Mouse (Mus musculus): ENCODE data around the gene Spindoc. TPM values are rescaled to one million over a fixed set of nuclear protein-coding genes. Genes with fewer than 3 reads are reported as not detected.

Spindoc gene
- polyA plus RNA-seq, 1 experiment from 2014 or later, result 46.1 TPM

- Histone ChIP-seq H3K4me2 (replicated peaks) (peak within 1 kb of the TSS; percentile 92), H3K4me1 (peaks cover 30% of the 10 kb centered on the region), H3K27me3 (no peaks in the 10 kb centered on the region), H3K9ac (peak within 1 kb of the TSS; percentile 95), H3K9me3 (no peaks in the 10 kb centered on the region), H3K36me3 (0 out of 2 replicates have a peak, but pooled peaks cover 3% of the 10 kb centered on the region), H3K27ac (peak within 1 kb of the TSS; percentile 89), H3K4me3 (peak within 1 kb of the TSS; percentile 91)
- WGBS, result 2% methylated on average over 57 of the region's 63 CpGs
- ATAC-seq (ENCODE audit: insufficient number of reproducible peaks, insufficient read depth, low FRiP score, low TSS enrichment), result peak; percentile 91
These were observed 41.0 kb downstream of the Spindoc start, which contains the start of gene Mark2 for GRCm38 (mm10) chr19:7341512-7342397. Gene Mark2, minus strand, starts transcription at chr19:7341860.

GRCm38 (mm10) chr19:7340780-7341475 lies 41.9 kb downstream of the Spindoc start:
- Histone ChIP-seq H3K4me3 (peak overlapping the region; percentile 91), H3K4me1 (peaks cover 33% of the 10 kb centered on the region), H3K36me3 (0 out of 2 replicates have a peak, but pooled peaks cover 3% of the 10 kb centered on the region), H3K9ac (peak overlapping the region; percentile 95), H3K9me3 (no peaks in the 10 kb centered on the region), H3K27me3 (no peaks in the 10 kb centered on the region), H3K4me2 (replicated peaks) (peak overlapping the region; percentile 92), H3K27ac (peak overlapping the region; percentile 89)
- peak; percentile 86 for ATAC-seq (ENCODE audit: insufficient number of reproducible peaks, insufficient read depth, low FRiP score, low TSS enrichment)
- WGBS, result under 1% methylated on average over 35 of the region's 46 CpGs

GRCm38 (mm10) chr19:7340371-7340779 lies 42.4 kb downstream of the Spindoc start:
- Histone ChIP-seq H3K4me3 (peak overlapping the region; percentile 91), H3K27me3 (no peaks in the 10 kb centered on the region), H3K9ac (peak overlapping the region; percentile 95), H3K36me3 (0 out of 2 replicates have a peak, but pooled peaks cover 3% of the 10 kb centered on the region), H3K4me2 (replicated peaks) (peak overlapping the region; percentile 92), H3K4me1 (peaks cover 34% of the 10 kb centered on the region), H3K9me3 (no peaks in the 10 kb centered on the region), H3K27ac (peak overlapping the region; percentile 89)
- WGBS, result 2% methylated on average over 15 of the region's 15 CpGs
- no peak for ATAC-seq (ENCODE audit: insufficient number of reproducible peaks, insufficient read depth, low FRiP score, low TSS enrichment)

- peak overlapping the region; percentile 95 for H3K9ac ChIP-seq
- 42% methylated on average over 4 of the region's 4 CpGs for WGBS
- H3K4me3 ChIP-seq, result peak overlapping the region; percentile 91
- H3K27me3 ChIP-seq, result no peaks in the 10 kb centered on the region
- H3K4me1 ChIP-seq, result peaks cover 34% of the 10 kb centered on the region
- no peak overlapping the region for H3K27ac ChIP-seq
- 0 out of 2 replicates have a peak, but pooled peaks cover 3% of the 10 kb centered on the region for H3K36me3 ChIP-seq
- H3K4me2 ChIP-seq (replicated peaks), result peak overlapping the region; percentile 92
- ATAC-seq (ENCODE audit: insufficient number of reproducible peaks, insufficient read depth, low FRiP score, low TSS enrichment), result no peak
- H3K9me3 ChIP-seq, result no peaks in the 10 kb centered on the region
These were observed 42.9 kb downstream of the Spindoc start for GRCm38 (mm10) chr19:7339867-7340266.

- 48% methylated on average over 5 of the region's 5 CpGs for WGBS
- no peaks in the 10 kb centered on the region for H3K27me3 ChIP-seq
- H3K4me2 ChIP-seq (replicated peaks), result peak overlapping the region; percentile 92
- H3K9me3 ChIP-seq, result no peaks in the 10 kb centered on the region
- 0 out of 2 replicates have a peak, but pooled peaks cover 3% of the 10 kb centered on the region for H3K36me3 ChIP-seq
- H3K27ac ChIP-seq, result 0 out of 2 replicates have a peak overlapping the region, but pooled peaks have one; percentile 5
- H3K4me3 ChIP-seq, result peak overlapping the region; percentile 91
- peaks cover 34% of the 10 kb centered on the region for H3K4me1 ChIP-seq
- peak overlapping the region; percentile 95 for H3K9ac ChIP-seq
- no peak for ATAC-seq (ENCODE audit: insufficient number of reproducible peaks, insufficient read depth, low FRiP score, low TSS enrichment)
These were observed 43.8 kb downstream of the Spindoc start for GRCm38 (mm10) chr19:7339026-7339425.

- H3K27me3 ChIP-seq, result no peaks in the 10 kb centered on the region
- ATAC-seq (ENCODE audit: insufficient number of reproducible peaks, insufficient read depth, low FRiP score, low TSS enrichment), result no peak
- H3K27ac ChIP-seq, result no peak overlapping the region
- no peak overlapping the region for H3K4me2 ChIP-seq (replicated peaks)
- no peak overlapping the region for H3K4me3 ChIP-seq
- H3K9ac ChIP-seq, result no peak overlapping the region
- 85% methylated on average over 2 of the region's 2 CpGs for whole genome bisulfite sequencing
- H3K9me3 ChIP-seq, result no peaks in the 10 kb centered on the region
- H3K36me3 ChIP-seq, result 0 out of 2 replicates have a peak, but pooled peaks cover 3% of the 10 kb centered on the region
- H3K4me1 ChIP-seq, result peaks cover 37% of the 10 kb centered on the region
These were observed 44.9 kb downstream of the Spindoc start for GRCm38 (mm10) chr19:7337781-7338342.

GRCm38 (mm10) chr19:7335656-7336055 lies 47.1 kb downstream of the Spindoc start:
- ATAC-seq (ENCODE audit: insufficient number of reproducible peaks, insufficient read depth, low FRiP score, low TSS enrichment), result no peak
- Histone ChIP-seq H3K27ac (no peak overlapping the region), H3K27me3 (no peaks in the 10 kb centered on the region), H3K4me3 (no peak overlapping the region), H3K9me3 (no peaks in the 10 kb centered on the region), H3K4me1 (peaks cover 34% of the 10 kb centered on the region), H3K36me3 (0 out of 2 replicates have a peak, but pooled peaks cover 3% of the 10 kb centered on the region), H3K4me2 (replicated peaks) (no peak overlapping the region), H3K9ac (no peak overlapping the region)
- WGBS, result 87% methylated on average over 4 of the region's 4 CpGs

- H3K27ac ChIP-seq, result no peak overlapping the region
- peaks cover 3% of the 10 kb centered on the region; the same call in 1 of the 2 replicates for H3K36me3 ChIP-seq
- H3K4me2 ChIP-seq (replicated peaks), result no peak overlapping the region
- ATAC-seq (ENCODE audit: insufficient number of reproducible peaks, insufficient read depth, low FRiP score, low TSS enrichment), result no peak
- H3K9ac ChIP-seq, result no peak overlapping the region
- H3K4me3 ChIP-seq, result no peak overlapping the region
- no peaks in the 10 kb centered on the region for H3K9me3 ChIP-seq
- WGBS, result 61% methylated on average over 2 of the region's 2 CpGs
- H3K27me3 ChIP-seq, result no peaks in the 10 kb centered on the region
- H3K4me1 ChIP-seq, result peaks cover 22% of the 10 kb centered on the region
These were observed 48.7 kb downstream of the Spindoc start for GRCm38 (mm10) chr19:7334049-7334448.

- Histone ChIP-seq H3K9me3 (no peaks in the 10 kb centered on the region), H3K36me3 (0 out of 2 replicates have a peak, but pooled peaks cover 1% of the 10 kb centered on the region), H3K27me3 (no peaks in the 10 kb centered on the region), H3K4me1 (no peaks in the 10 kb centered on the region), H3K4me3 (no peak overlapping the region), H3K27ac (no peak overlapping the region), H3K4me2 (replicated peaks) (no peak overlapping the region), H3K9ac (no peak overlapping the region)
- 86% methylated on average over 3 of the region's 3 CpGs for WGBS
- ATAC-seq (ENCODE audit: insufficient number of reproducible peaks, insufficient read depth, low FRiP score, low TSS enrichment), result no peak
These were observed 61.4 kb downstream of the Spindoc start for GRCm38 (mm10) chr19:7321391-7321790.

- H3K4me1 ChIP-seq, result no peaks in the 10 kb centered on the region
- no peak overlapping the region for H3K27ac ChIP-seq
- WGBS, result 48% methylated on average over 2 of the region's 2 CpGs
- ATAC-seq (ENCODE audit: insufficient number of reproducible peaks, insufficient read depth, low FRiP score, low TSS enrichment), result no peak
- no peaks in the 10 kb centered on the region for H3K27me3 ChIP-seq
- no peak overlapping the region for H3K4me3 ChIP-seq
- no peaks in the 10 kb centered on the region for H3K9me3 ChIP-seq
- H3K9ac ChIP-seq, result no peak overlapping the region
- H3K4me2 ChIP-seq (replicated peaks), result no peak overlapping the region
- no peaks in the 10 kb centered on the region for H3K36me3 ChIP-seq
These were observed 62.6 kb downstream of the Spindoc start for GRCm38 (mm10) chr19:7320181-7320580.

GRCm38 (mm10) chr19:7317716-7318115 lies 65.1 kb downstream of the Spindoc start:
- no peaks in the 10 kb centered on the region for H3K27me3 ChIP-seq
- 0 out of 2 replicates have a peak, but pooled peaks cover 3% of the 10 kb centered on the region for H3K4me1 ChIP-seq
- H3K9ac ChIP-seq, result no peak overlapping the region
- no peaks in the 10 kb centered on the region for H3K36me3 ChIP-seq
- H3K27ac ChIP-seq, result no peak overlapping the region
- ATAC-seq (ENCODE audit: insufficient number of reproducible peaks, insufficient read depth, low FRiP score, low TSS enrichment), result no peak
- WGBS, result 81% methylated on average over 4 of the region's 4 CpGs
- H3K4me2 ChIP-seq (replicated peaks), result no peak overlapping the region
- no peaks in the 10 kb centered on the region for H3K9me3 ChIP-seq
- no peak overlapping the region for H3K4me3 ChIP-seq
